ENCODE assay signal across 11 mouse cellular contexts in the genomic region with DNA sequence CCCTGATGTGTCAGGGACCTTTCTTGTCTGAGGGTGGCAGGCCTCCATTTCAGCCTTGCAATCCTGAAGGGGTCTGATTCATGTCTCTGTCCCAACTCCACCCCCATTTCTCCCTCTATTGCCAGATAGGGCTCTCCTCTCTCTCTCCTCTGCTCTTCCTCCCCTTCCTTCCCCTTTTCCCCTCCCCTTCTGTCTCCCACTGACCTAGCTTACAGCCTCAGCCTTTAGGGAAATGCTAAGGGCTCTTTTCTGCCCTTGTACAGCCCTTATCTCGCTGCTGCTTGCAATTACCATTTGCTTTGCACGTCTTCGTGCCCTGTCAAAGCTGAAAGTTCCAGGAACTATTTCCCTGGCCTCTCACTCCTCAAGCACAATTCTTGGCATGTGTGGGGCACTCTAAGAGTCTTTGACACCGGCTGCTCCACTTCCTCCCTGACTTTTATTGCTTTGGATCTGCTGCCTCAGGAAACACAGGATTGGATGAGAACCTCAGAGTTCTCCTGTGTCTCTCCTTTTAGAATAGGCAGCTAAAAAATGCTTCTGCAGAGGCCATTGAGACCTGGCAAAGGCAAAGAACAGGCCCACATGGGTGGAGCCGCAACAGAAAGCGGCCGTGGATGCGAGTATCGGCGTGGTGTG.
DNase-seq lines count a peak whose midpoint lies in the region; ATAC-seq lines count a peak whose summit lies in the region.
"Had no signal": no experiment of that assay in that cellular context is flagged by ENCODE, and none has a peak within 500 bp of the region (broad histone marks: within the 10 kb centered on the region; RNA-seq: fewer than 3 reads in every experiment).

No protein-coding gene starts in this region.

- ATAC-seq in hindbrain, embryonic 16.5 days: no peak
- no peak for ATAC-seq in kidney, embryonic 15.5 days (replicated peaks; ENCODE audit: low FRiP score)
- peak; percentile 90 for ATAC-seq in lung, embryonic 16.5 days (ENCODE audit: low read depth)
- ATAC-seq in forebrain, embryonic 16.5 days: no peak
- ATAC-seq: forebrain, embryonic 15.5 days had no signal

- H3K9me3 ChIP-seq in hindbrain, embryonic 10.5 days: 0 out of 2 replicates have a peak, but pooled peaks cover 3% of the 10 kb centered on the region
- H3K9me3 ChIP-seq in hindbrain, embryonic 16.5 days (ENCODE audit: control insufficient read depth, low read length): no peaks in the 10 kb centered on the region
- H3K9me3 ChIP-seq in kidney, embryonic 15.5 days (replicated peaks): no peaks in the 10 kb centered on the region
- H3K9me3 ChIP-seq in lung, embryonic 16.5 days (ENCODE audit: control insufficient read depth, low read length): no peaks in the 10 kb centered on the region
- no peaks in the 10 kb centered on the region for H3K9me3 ChIP-seq in forebrain, embryonic 16.5 days (ENCODE audit: control insufficient read depth, low read length)
- H3K9me3 ChIP-seq: forebrain, embryonic 15.5 days; hindbrain, embryonic 13.5 days; neural tube, embryonic 13.5 days had no signal

- no peak for DNase-seq in hindbrain, embryonic 10.5 days (ENCODE audit: low spot score)
- peak; percentile 11 for DNase-seq in adrenal gland, postnatal 14 days
- no peak for DNase-seq in natural killer cell, adult 2 months (ENCODE audit: low spot score in 2 of 2)
- no peak for DNase-seq in left cerebral cortex, postnatal 25 days (ENCODE audit: low spot score in 2 of 2)

- no peaks in the 10 kb centered on the region for H3K36me3 ChIP-seq in hindbrain, embryonic 10.5 days
- H3K36me3 ChIP-seq in hindbrain, embryonic 16.5 days (ENCODE audit: control insufficient read depth, insufficient read depth, low read length): no peaks in the 10 kb centered on the region
- H3K36me3 ChIP-seq in kidney, embryonic 15.5 days: no peaks in the 10 kb centered on the region
- no peaks in the 10 kb centered on the region for H3K36me3 ChIP-seq in lung, embryonic 16.5 days (ENCODE audit: control insufficient read depth, insufficient read depth, low read length)
- no peaks in the 10 kb centered on the region for H3K36me3 ChIP-seq in forebrain, embryonic 16.5 days (ENCODE audit: control insufficient read depth, insufficient read depth)
- H3K36me3 ChIP-seq: forebrain, embryonic 15.5 days; hindbrain, embryonic 13.5 days; neural tube, embryonic 13.5 days had no signal

- H3K4me3 ChIP-seq in hindbrain, embryonic 10.5 days: no peak overlapping the region
- H3K4me3 ChIP-seq in hindbrain, embryonic 16.5 days (ENCODE audit: low read length): no peak overlapping the region
- H3K4me3 ChIP-seq in kidney, embryonic 15.5 days (replicated peaks): no peak overlapping the region
- H3K4me3 ChIP-seq in lung, embryonic 16.5 days (ENCODE audit: low read length): no peak overlapping the region
- no peak overlapping the region for H3K4me3 ChIP-seq in forebrain, embryonic 16.5 days (replicated peaks; ENCODE audit: low read length)
- H3K4me3 ChIP-seq: forebrain, embryonic 15.5 days; hindbrain, embryonic 13.5 days; neural tube, embryonic 13.5 days had no signal

- 84% methylated on average over 10 of the region's 10 CpGs for WGBS in hindbrain, embryonic 10.5 days
- WGBS in hindbrain, embryonic 16.5 days: 83% methylated on average over 10 of the region's 10 CpGs
- 46% methylated on average over 10 of the region's 10 CpGs for WGBS in kidney, embryonic 15.5 days
- WGBS in lung, embryonic 16.5 days: 48% methylated on average over 10 of the region's 10 CpGs
- 88% methylated on average over 10 of the region's 10 CpGs for WGBS in forebrain, embryonic 16.5 days

- H3K27ac ChIP-seq in hindbrain, embryonic 10.5 days: 0 out of 2 replicates have a peak overlapping the region, but pooled peaks have one; percentile 5
- H3K27ac ChIP-seq in hindbrain, embryonic 16.5 days (ENCODE audit: low read depth, low read length): no peak overlapping the region
- peak overlapping the region; percentile 78 for H3K27ac ChIP-seq in kidney, embryonic 15.5 days
- peak overlapping the region; percentile 74 for H3K27ac ChIP-seq in lung, embryonic 16.5 days (ENCODE audit: low read length)
- H3K27ac ChIP-seq in forebrain, embryonic 16.5 days (ENCODE audit: low read length): no peak overlapping the region
- H3K27ac ChIP-seq: forebrain, embryonic 15.5 days; hindbrain, embryonic 13.5 days; neural tube, embryonic 13.5 days had no signal

- H3K9ac ChIP-seq in hindbrain, embryonic 16.5 days (ENCODE audit: low read depth, low read length): no peak overlapping the region
- H3K9ac ChIP-seq in kidney, embryonic 15.5 days: no peak overlapping the region
- H3K9ac ChIP-seq in lung, embryonic 16.5 days (ENCODE audit: low read length): no peak overlapping the region
- H3K9ac ChIP-seq in forebrain, embryonic 16.5 days (replicated peaks; ENCODE audit: low read depth, low read length): no peak overlapping the region
- H3K9ac ChIP-seq: forebrain, embryonic 15.5 days; hindbrain, embryonic 13.5 days; neural tube, embryonic 13.5 days had no signal

- H3K4me2 ChIP-seq in hindbrain, embryonic 16.5 days (ENCODE audit: low read length): no peak overlapping the region
- no peak overlapping the region for H3K4me2 ChIP-seq in kidney, embryonic 15.5 days
- H3K4me2 ChIP-seq in lung, embryonic 16.5 days (ENCODE audit: low read depth, low read length): no peak overlapping the region
- no peak overlapping the region for H3K4me2 ChIP-seq in forebrain, embryonic 16.5 days (ENCODE audit: low read length)
- H3K4me2 ChIP-seq: forebrain, embryonic 15.5 days; hindbrain, embryonic 13.5 days; neural tube, embryonic 13.5 days had no signal

- intact Hi-C loops in left cerebral cortex, postnatal 25 days (cut with DNase I): no loop called here

- H3K4me1 ChIP-seq in hindbrain, embryonic 10.5 days (replicated peaks): no peaks in the 10 kb centered on the region
- no peaks in the 10 kb centered on the region for H3K4me1 ChIP-seq in hindbrain, embryonic 16.5 days (ENCODE audit: control insufficient read depth, insufficient read depth, low read depth, low read length)
- H3K4me1 ChIP-seq in kidney, embryonic 15.5 days: peaks cover 19% of the 10 kb centered on the region
- H3K4me1 ChIP-seq in lung, embryonic 16.5 days (replicated peaks; ENCODE audit: control insufficient read depth, insufficient read depth, low read length): peaks cover 7% of the 10 kb centered on the region; the same call in 1 of the 2 replicates
- H3K4me1 ChIP-seq in forebrain, embryonic 16.5 days (replicated peaks; ENCODE audit: control insufficient read depth, insufficient read depth, low read length): no peaks in the 10 kb centered on the region
- H3K4me1 ChIP-seq: forebrain, embryonic 15.5 days; hindbrain, embryonic 13.5 days; neural tube, embryonic 13.5 days had no signal

- H3K27me3 ChIP-seq in hindbrain, embryonic 10.5 days (ENCODE audit: insufficient read depth, poor library complexity, severe bottlenecking): no peaks in the 10 kb centered on the region
- H3K27me3 ChIP-seq in hindbrain, embryonic 16.5 days (replicated peaks; ENCODE audit: control insufficient read depth, insufficient read depth, low read length): no peaks in the 10 kb centered on the region
- H3K27me3 ChIP-seq in kidney, embryonic 15.5 days: no peaks in the 10 kb centered on the region
- H3K27me3 ChIP-seq in lung, embryonic 16.5 days (ENCODE audit: control insufficient read depth, insufficient read depth, low read depth, low read length): no peaks in the 10 kb centered on the region
- no peaks in the 10 kb centered on the region for H3K27me3 ChIP-seq in forebrain, embryonic 16.5 days (replicated peaks; ENCODE audit: control insufficient read depth, insufficient read depth, low read length)
- H3K27me3 ChIP-seq: forebrain, embryonic 15.5 days; hindbrain, embryonic 13.5 days; neural tube, embryonic 13.5 days had no signal

Comparison
In these comparisons a context has a peak if more than half of its experiments do, and no peak if none do; other contexts are left out.
1. H3K27ac ChIP-seq: peak in hindbrain, embryonic 10.5 days (single experiment), kidney, embryonic 15.5 days (single experiment) and lung, embryonic 16.5 days (single experiment); none in hindbrain, embryonic 16.5 days (single experiment) and forebrain, embryonic 16.5 days (single experiment).